Mouse (Mus musculus) CD4-positive naive resting alpha-beta T cell, adult 76 days (primary cell): ENCODE measurements around the gene Fam168a. TPM values are rescaled to one million over a fixed set of nuclear protein-coding genes. Genes with fewer than 3 reads are reported as not detected.

Experiments used
- total RNA-seq: library from RNA; stranded (reverse); gene quantifications from one replicate; pipeline ENCODE4 v1.2.4, GENCODE M21; 2023

Gene Fam168a
- 49.7 TPM for total RNA-seq

DNA sequence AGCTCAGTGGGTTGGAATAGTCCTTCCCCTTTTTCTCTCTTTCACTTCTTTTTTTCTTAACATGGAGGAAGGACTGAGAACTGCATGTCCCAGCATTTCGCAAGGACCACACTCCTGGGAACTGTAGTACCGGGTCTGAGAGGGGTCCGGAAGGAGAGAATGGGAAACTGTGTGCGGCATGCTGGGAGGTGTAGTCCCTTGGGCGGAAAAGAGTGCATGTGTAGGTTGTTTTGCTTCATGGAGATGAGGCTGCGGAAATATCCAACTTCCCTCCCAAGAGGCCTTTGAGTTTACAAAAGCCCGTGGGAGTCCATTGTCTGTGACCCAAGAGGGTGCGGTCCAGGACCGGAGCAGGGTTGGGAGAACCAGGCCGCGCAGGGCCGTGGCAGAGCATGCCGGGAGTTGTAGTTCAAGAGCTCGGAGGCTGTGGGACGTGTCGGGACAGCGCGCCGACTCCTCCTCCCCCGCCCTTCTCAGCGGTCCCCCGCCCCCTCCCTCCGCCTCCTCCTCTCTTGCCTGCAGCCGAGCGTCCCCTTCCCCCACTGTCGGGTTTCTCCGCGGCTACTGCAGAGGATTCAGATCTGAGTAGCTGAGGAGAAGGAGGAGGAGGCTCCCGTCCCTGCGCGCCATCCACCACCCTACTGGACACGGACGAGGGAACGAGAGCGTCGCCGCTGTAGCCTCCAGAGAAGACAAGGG lies at the start of gene Fam168a:
Fam168a (plus strand) TSS at position 493 of the 699 bp plus-strand sequence.

DNA sequence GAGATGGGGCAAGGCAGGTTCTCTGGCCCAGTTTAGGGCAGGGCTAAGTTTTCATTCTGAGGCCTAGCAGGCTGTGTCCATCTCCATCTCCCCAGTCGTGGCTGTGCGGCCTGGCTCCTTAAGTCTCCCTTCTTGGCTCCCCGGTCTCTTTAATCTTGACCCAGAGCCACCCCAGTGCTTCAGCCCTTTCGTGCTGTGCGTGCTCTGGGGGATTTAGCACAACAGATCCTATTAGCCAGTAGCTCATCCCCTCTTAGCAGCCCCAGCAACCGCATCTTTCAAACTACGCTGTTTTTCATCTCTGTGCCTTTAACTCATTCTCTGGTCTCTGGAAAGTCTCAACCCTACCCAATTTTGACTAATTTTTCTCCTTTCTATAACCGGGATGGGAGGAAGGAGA lies 44.2 kb upstream of the Fam168a start, which contains the start of gene Plekhb1:
Plekhb1 (minus strand) TSS at position 184 of the 400 bp plus-strand sequence.

DNA sequence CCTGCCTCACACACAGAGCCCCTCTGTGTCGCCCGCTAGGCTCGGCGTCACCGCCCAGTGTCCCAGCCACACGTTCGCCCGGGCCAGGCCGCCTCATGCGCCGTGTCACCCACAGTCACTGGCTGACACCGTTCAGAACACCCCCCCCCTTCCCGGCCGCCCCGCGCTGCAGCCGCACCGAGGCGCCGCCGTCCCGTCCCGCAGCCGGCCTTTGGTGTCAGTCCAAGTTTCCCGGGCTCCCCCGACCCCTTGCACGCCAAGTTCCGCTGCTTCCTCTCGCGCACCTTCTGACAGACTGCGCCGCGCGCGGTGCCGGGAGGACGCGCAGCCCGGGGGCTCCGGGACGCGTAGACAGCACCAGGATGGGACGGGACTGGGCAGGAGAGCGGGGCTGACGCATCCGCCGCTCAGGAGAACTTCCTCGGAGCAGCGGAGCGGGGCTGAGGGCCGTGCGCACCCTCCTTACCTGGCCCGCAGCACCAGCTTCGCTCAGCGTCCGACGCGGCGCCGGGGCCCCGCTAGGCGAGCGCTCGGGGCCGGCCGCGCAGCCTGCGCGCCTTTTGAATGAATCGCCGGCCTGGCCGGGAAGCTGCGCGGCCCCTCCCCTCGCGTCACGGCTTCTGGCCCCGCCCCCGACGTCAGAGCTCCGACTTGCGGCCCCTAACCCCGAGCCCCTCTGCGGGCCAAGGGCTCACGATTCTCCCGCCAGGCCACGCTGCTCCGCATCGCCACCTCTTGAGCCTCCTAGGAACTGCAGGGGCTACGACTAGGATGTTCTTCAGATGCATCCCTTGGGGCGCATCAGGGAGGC lies 156.6 kb downstream of the Fam168a start, which contains the start of gene Relt:
Relt (minus strand) TSS at position 619 of the 811 bp plus-strand sequence.

Other genes starting within 250 kb of the Fam168a start
- gene Ucp3, start 233.6 kb upstream of the Fam168a start, total RNA-seq, result 0.47 TPM
- gene Ucp2, start 213.3 kb upstream of the Fam168a start, total RNA-seq, result 710 TPM
- gene Dnajb13, start 191.7 kb upstream of the Fam168a start, total RNA-seq, result 2.9 TPM
- gene Coa4, start 169.6 kb upstream of the Fam168a start, total RNA-seq, result 6.7 TPM
- 61.5 TPM for gene Rab6a, start 99.2 kb upstream of the Fam168a start, total RNA-seq
- 36.1 TPM for gene Mrpl48, start 98.3 kb upstream of the Fam168a start, total RNA-seq
- not detected for gene Plekhb1, start 44.2 kb upstream of the Fam168a start, total RNA-seq
- gene Relt, start 156.8 kb downstream of the Fam168a start, total RNA-seq, result 26.3 TPM
- gene Arhgef17, start 225.5 kb downstream of the Fam168a start, total RNA-seq, result 0.06 TPM